Mouse (Mus musculus) retina, postnatal 1 day (tissue): ENCODE data around the gene Gnb2.

Experiments
- DNase-seq: peaks from one replicate; pipeline ENCODE4 v3.0.0-alpha.2; 2012

The Gnb2 gene

GRCm38 (mm10) chr5:137518436-137518835 is 14.9 kb downstream of the Gnb2 start, which contains the start of gene Gigyf1:
Gene Gigyf1, plus strand, starts transcription at chr5:137518548.
- peak; percentile 58 for DNase-seq

- DNase-seq, result no peak
These were observed 18.5 kb downstream of the Gnb2 start for GRCm38 (mm10) chr5:137514811-137515210.

GRCm38 (mm10) chr5:137513951-137514721 is 19.2 kb downstream of the Gnb2 start:
- no peak for DNase-seq

- DNase-seq, result peak; percentile 71
These were observed 20.2 kb downstream of the Gnb2 start for GRCm38 (mm10) chr5:137512847-137513794.

- DNase-seq, result no peak
These were observed 21.6 kb downstream of the Gnb2 start for GRCm38 (mm10) chr5:137511706-137512105.

GRCm38 (mm10) chr5:137510573-137511390 is 22.5 kb downstream of the Gnb2 start:
- DNase-seq, result no peak

- DNase-seq, result peak; percentile 84
These were observed 23.3 kb downstream of the Gnb2 start for GRCm38 (mm10) chr5:137510014-137510501.

GRCm38 (mm10) chr5:137504041-137504440 is 29.3 kb downstream of the Gnb2 start:
- peak; percentile 27 for DNase-seq

GRCm38 (mm10) chr5:137502667-137503110 is 30.6 kb downstream of the Gnb2 start:
- DNase-seq, result peak; percentile 96

- DNase-seq, result peak; percentile 100
These were observed 31.3 kb downstream of the Gnb2 start, which contains the start of gene Pop7 for GRCm38 (mm10) chr5:137501709-137502666. Gene Pop7, minus strand, starts transcription at chr5:137502518.

GRCm38 (mm10) chr5:137500186-137500585 is 33.1 kb downstream of the Gnb2 start:
- no peak for DNase-seq

- no peak for DNase-seq
These were observed 39.5 kb downstream of the Gnb2 start for GRCm38 (mm10) chr5:137493831-137494230.

GRCm38 (mm10) chr5:137491559-137491958 is 41.8 kb downstream of the Gnb2 start:
- DNase-seq, result no peak

- DNase-seq, result peak; percentile 26
These were observed 45.7 kb downstream of the Gnb2 start for GRCm38 (mm10) chr5:137487616-137488015.

GRCm38 (mm10) chr5:137485851-137486155 is 47.5 kb downstream of the Gnb2 start:
- DNase-seq, result peak; percentile 11

- peak; percentile 22 for DNase-seq
These were observed 48.0 kb downstream of the Gnb2 start for GRCm38 (mm10) chr5:137485071-137485850.

- DNase-seq, result peak; percentile 44
These were observed 51.4 kb downstream of the Gnb2 start for GRCm38 (mm10) chr5:137481897-137482296.

GRCm38 (mm10) chr5:137481138-137481537 is 52.2 kb downstream of the Gnb2 start:
- DNase-seq, result peak; percentile 91
